Mouse (Mus musculus) spleen, adult 2 months (tissue): ENCODE measurements around the gene Bphl.

ENCODE experiments used
- CTCF ChIP-seq: fragments of 200-500 bp; IDR thresholded peaks from 2 replicates; pipeline ENCODE4 v1.5.1; 2011; ENCODE audit warnings: mild to moderate bottlenecking, inconsistent platforms; ENCODE audit not compliant: insufficient read depth, insufficient read length, insufficient replicate concordance; ENCODE audit errors: extremely low read depth
- POLR2A ChIP-seq: fragments of 200-500 bp; IDR thresholded peaks from 2 replicates; pipeline ENCODE4 v1.6.1; 2011; ENCODE audit warnings: low read depth, low read length, inconsistent platforms

GRCm38 (mm10) chr13:34101908-34102307 is 64.5 kb downstream of the Bphl start:
- TF ChIP-seq CTCF, result no peak
- no peak for TF ChIP-seq POLR2A
